Mouse (Mus musculus) embryonic fibroblast, embryonic 13.5 days (primary cell): ENCODE results near the gene Vil1. TPM values are rescaled to one million over a fixed set of nuclear protein-coding genes. Genes with fewer than 3 reads are reported as not detected.

Experiments
- H3K27ac ChIP-seq: 2 replicates; pipeline ENCODE4 v1.5.1; 2012; ENCODE audit warnings: low read length, control low read depth, inconsistent platforms; ENCODE audit not compliant: insufficient read depth
- H3K4me1 ChIP-seq: 2 replicates; pipeline ENCODE4 v1.6.1; 2011; ENCODE audit warnings: low read length; ENCODE audit not compliant: control insufficient read depth, insufficient read depth
- H3K4me3 ChIP-seq: 2 replicates; pipeline ENCODE4 v1.5.1; 2011; ENCODE audit warnings: mild to moderate bottlenecking, control low read depth, low read length; ENCODE audit not compliant: insufficient read depth
- CTCF ChIP-seq: IDR thresholded peaks from 2 replicates; pipeline ENCODE4 v1.5.1; 2011; ENCODE audit warnings: mild to moderate bottlenecking, control low read depth, low read length, moderate library complexity, borderline replicate concordance; ENCODE audit not compliant: insufficient read depth
- POLR2A ChIP-seq: IDR thresholded peaks from 2 replicates; pipeline ENCODE4 v1.6.1; 2011; ENCODE audit warnings: low read depth, mild to moderate bottlenecking, control low read depth, low read length, moderate library complexity
- polyA plus RNA-seq: library from polyadenylated mRNA; stranded (reverse); fragments of >200 nt; gene quantifications from 2 replicates; pipeline ENCODE4 v1.2.4, GENCODE M21; 2011; ENCODE audit warnings: low read depth; ENCODE audit not compliant: missing spikeins, insufficient read length

The Vil1 gene
- not detected in 2 replicates for polyA plus RNA-seq

DNA sequence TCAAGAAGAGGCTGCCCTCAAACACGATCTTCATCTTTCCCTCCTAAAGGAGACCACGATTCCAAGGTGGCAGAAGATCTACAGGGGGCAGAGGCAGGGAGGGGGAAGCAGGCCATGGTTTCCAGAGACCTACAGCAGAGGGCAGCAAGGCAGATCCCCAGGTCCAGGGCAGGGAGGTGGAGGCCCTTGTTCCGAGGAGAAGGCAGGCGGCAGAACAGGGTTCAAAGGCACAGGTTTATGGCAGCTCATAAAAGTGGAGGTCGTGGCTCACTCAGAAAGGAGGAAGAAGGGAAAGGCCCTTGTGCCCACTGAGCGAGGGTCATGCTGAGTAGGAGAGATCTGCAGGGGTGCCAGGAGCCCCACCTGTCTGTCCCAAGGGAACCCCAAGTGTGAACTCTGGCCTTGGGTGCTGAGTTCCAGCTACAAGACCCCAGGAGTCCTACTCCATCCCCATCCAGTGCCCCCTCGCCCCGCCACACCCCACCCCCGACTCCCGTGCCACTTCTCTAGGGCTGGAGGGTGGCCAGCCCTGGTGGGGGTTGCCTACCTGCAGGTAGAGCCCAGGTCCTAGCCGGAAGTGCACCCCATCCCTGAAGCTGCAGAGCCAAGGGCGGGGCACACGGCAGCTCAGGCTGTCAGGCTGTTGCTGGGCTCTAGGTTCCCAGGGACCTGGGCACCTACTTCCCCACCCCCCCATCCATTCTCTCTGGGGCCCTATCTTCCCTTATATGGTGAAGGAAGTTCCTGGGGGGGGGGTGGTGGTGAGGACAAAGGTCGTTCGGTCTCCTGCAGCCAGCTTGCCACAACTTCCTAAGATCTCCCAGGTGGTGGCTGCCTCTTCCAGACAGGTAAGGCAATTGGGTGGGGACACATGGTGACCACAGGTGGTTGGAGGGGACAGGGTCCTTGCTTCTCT, at the start of gene Vil1:
TSS of gene Vil1 (plus strand) at position 788 of the 916 bp plus-strand sequence.
- Histone ChIP-seq H3K4me3 (no peak within 1 kb of the TSS), H3K4me1 (no peaks in the 10 kb centered on the region), H3K27ac (no peak within 1 kb of the TSS)
- TF ChIP-seq CTCF (no peak), POLR2A (no peak)

DNA sequence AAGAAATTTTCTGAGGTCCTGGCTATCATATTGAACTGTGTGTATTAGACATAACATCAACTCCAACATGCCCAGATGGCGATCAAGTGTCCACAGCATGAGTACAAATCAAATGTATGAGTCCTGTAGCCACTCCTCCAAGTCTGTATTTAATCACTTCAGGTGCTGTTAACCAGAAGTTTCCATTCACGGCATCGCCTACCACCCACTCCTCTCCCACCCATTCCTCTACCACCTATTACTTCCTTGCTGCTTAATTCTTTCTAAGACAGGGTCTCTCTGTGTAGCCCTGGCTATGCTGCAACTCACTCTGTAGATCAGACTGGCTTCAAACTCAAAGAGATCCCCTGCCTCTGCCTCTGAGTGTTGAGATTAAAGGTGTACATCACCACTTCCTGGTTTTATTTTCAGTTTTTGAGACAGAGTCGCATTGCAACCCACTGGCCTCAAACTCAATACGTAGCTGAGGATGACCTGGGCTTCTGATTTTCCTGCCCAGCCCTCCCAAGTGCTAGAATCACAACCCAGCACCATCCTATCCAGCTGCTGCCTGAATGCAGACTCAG, 49.1 kb upstream of the Vil1 start:
- Histone ChIP-seq H3K4me1 (no peaks in the 10 kb centered on the region), H3K27ac (no peak overlapping the region), H3K4me3 (no peak overlapping the region)
- no peak for TF ChIP-seq POLR2A

DNA sequence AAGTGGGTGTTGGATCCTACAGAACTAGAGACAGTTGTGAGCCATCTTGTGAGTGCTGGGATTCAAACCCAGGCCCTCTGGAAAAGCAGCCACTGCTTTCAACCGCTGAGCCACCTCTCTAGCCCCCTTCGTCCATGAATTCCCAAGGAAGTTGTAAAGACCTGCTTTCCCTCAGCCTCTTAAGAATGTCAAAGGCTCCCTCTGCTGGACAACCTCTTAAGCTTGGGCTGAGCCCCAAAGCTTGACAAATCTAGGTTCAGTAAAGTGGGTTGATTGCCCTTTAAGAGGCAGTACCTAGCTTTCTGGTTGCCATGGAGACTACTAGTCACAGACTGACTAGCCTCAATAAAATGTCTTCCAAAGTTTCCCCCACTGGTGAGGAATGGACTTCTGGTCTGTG, 47.4 kb upstream of the Vil1 start, which contains the start of gene Catip:
TSS of gene Catip (plus strand) at position 297 of the 400 bp plus-strand sequence.
- peak within 1 kb of the TSS; percentile 0; the same call in 1 of the 2 replicates for H3K27ac ChIP-seq
- H3K4me3 ChIP-seq, result no peak within 1 kb of the TSS
- no peaks in the 10 kb centered on the region for H3K4me1 ChIP-seq
- TF ChIP-seq CTCF, result no peak
- TF ChIP-seq POLR2A, result no peak

DNA sequence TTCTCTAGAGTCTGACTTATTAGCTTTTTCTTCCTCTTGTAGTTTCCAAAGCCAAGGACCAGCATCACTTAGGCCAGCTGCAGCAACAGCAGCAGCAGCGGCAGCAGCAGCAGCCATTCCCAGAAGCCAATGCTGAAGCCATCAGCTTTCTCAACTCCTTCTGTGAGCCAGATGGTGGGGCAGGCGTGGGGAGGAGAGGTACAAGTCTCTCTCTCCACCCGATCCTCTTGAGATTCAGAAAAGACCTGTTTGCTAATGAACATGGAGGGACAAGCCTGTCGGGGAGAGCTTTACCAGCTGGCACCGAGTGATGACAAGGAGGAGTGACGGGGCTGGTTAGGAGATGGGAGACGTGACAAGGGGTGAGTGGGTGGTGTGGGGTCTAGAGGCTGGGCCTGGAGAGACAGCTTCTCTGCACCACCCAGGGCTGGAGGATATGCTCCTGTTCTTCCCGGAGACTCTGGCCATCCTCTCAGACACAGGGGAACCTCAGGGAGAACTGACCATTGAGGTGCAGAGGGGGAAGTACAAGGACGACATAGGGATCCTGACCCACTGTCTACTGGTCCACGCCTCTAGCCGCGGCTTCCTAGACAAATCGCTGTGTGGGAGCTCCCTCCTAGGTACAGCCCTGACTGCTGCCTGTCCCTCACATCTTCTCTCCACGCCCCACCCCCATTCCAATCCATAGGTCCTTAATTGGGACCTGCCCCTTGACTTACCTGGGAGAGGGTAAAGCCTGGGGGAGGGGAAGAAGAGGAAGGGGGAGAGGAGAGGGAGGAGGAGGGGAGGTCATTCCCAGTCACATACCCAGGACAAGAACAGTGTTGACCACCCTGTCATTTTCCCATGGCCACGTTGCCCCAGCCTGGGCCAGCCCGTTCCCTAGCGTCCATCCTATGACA, 46.6 kb upstream of the Vil1 start:
- TF ChIP-seq POLR2A (no peak), CTCF (no peak)
- Histone ChIP-seq H3K4me1 (no peaks in the 10 kb centered on the region), H3K27ac (peak overlapping the region; percentile 0; the same call in 1 of the 2 replicates), H3K4me3 (no peak overlapping the region)

GRCm38 (mm10) chr1:74363437-74363836, 45.7 kb upstream of the Vil1 start:
- no peak for TF ChIP-seq CTCF
- TF ChIP-seq POLR2A, result no peak
- Histone ChIP-seq H3K27ac (no peak overlapping the region), H3K4me1 (no peaks in the 10 kb centered on the region), H3K4me3 (no peak overlapping the region)

- H3K4me1 ChIP-seq, result no peaks in the 10 kb centered on the region
- H3K27ac ChIP-seq, result no peak overlapping the region
- H3K4me3 ChIP-seq, result no peak overlapping the region
- TF ChIP-seq CTCF, result no peak
- no peak for TF ChIP-seq POLR2A
Observed at GRCm38 (mm10) chr1:74364270-74364669, 44.9 kb upstream of the Vil1 start.

GRCm38 (mm10) chr1:74367886-74368645, 41.1 kb upstream of the Vil1 start:
- Histone ChIP-seq H3K4me1 (no peaks in the 10 kb centered on the region), H3K27ac (no peak overlapping the region), H3K4me3 (no peak overlapping the region)
- peak; percentile 36; the same call in 1 of the 2 replicates for TF ChIP-seq POLR2A
- TF ChIP-seq CTCF, result no peak

DNA sequence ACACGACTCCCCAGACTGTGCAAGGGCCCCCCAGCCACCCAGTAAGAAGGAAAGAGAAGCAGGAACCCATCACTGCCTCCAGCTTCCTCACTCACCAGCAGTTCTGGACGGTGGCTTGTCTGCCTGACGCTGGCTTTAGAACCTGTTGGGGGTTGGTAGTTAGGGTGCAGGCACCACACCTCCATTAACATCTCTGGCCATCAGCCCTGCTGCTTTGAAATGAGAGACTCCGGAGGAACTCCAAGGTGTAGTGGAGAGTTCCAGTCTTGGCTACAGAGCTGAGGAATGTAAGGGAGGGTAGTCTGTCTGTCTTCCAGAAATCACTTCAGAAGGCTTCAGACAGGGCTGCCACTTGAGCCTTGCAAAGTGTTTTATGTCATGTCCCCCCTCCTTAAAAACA, 39.1 kb upstream of the Vil1 start:
- H3K4me1 ChIP-seq, result no peaks in the 10 kb centered on the region
- H3K4me3 ChIP-seq, result no peak overlapping the region
- no peak overlapping the region for H3K27ac ChIP-seq
- TF ChIP-seq POLR2A (no peak), CTCF (no peak)

- no peaks in the 10 kb centered on the region for H3K4me1 ChIP-seq
- no peak for TF ChIP-seq CTCF
- TF ChIP-seq POLR2A, result no peak
- H3K27ac ChIP-seq, result no peak overlapping the region
- no peak overlapping the region for H3K4me3 ChIP-seq
Observed at GRCm38 (mm10) chr1:74373372-74373771, 35.8 kb upstream of the Vil1 start.
